Mouse (Mus musculus): ENCODE data around the gene Tns3. TPM values are rescaled to one million over a fixed set of nuclear protein-coding genes. Genes with fewer than 3 reads are reported as not detected.

Gene Tns3
- 21.1 and 22.9 TPM in 2 replicates for polyA plus RNA-seq (2015; fragmentation: Nextera tagmentation; extraction: Ambion mirVana)

- WGBS: under 1% methylated on average over 37 of the region's 37 CpGs
- Histone ChIP-seq H3K4me2 (replicated peaks) (peak within 1 kb of the TSS; percentile 74), H3K4me1 (replicated peaks) (peaks cover 30% of the 10 kb centered on the region), H3K27ac (peak within 1 kb of the TSS; percentile 93), H3K36me3 (no peaks in the 10 kb centered on the region), H3K27me3 (replicated peaks) (no peaks in the 10 kb centered on the region), H3K4me3 (replicated peaks) (peak within 1 kb of the TSS; percentile 81), H3K9me3 (no peaks in the 10 kb centered on the region), H3K9ac (peak within 1 kb of the TSS; percentile 90)
- ATAC-seq: peak; percentile 82
These were observed at the start of gene Tns3 for GRCm38 (mm10) chr11:8664393-8664743. TSS of gene Tns3 (minus strand) at chr11:8664535.

GRCm38 (mm10) chr11:8706246-8707041 lies 42.1 kb upstream of the Tns3 start:
- Histone ChIP-seq H3K27ac (peak overlapping the region; percentile 56; the same call in 1 of the 2 replicates), H3K4me3 (replicated peaks) (no peak overlapping the region), H3K9ac (no peak overlapping the region), H3K36me3 (no peaks in the 10 kb centered on the region), H3K27me3 (replicated peaks) (no peaks in the 10 kb centered on the region), H3K9me3 (no peaks in the 10 kb centered on the region), H3K4me2 (replicated peaks) (no peak overlapping the region), H3K4me1 (replicated peaks) (peaks cover 6% of the 10 kb centered on the region)
- WGBS: 49% methylated on average over 8 of the region's 8 CpGs
- peak; percentile 50 for ATAC-seq

GRCm38 (mm10) chr11:8705156-8705555 lies 40.8 kb upstream of the Tns3 start:
- Histone ChIP-seq H3K27me3 (replicated peaks) (no peaks in the 10 kb centered on the region), H3K4me2 (replicated peaks) (no peak overlapping the region), H3K4me3 (replicated peaks) (no peak overlapping the region), H3K4me1 (replicated peaks) (peaks cover 8% of the 10 kb centered on the region), H3K9me3 (no peaks in the 10 kb centered on the region), H3K36me3 (no peaks in the 10 kb centered on the region), H3K27ac (no peak overlapping the region), H3K9ac (no peak overlapping the region)
- ATAC-seq: no peak
- 74% methylated on average over 1 of the region's 1 CpGs for WGBS

- Histone ChIP-seq H3K9me3 (no peaks in the 10 kb centered on the region), H3K27ac (no peak overlapping the region), H3K9ac (no peak overlapping the region), H3K36me3 (no peaks in the 10 kb centered on the region), H3K4me2 (replicated peaks) (no peak overlapping the region), H3K4me3 (replicated peaks) (no peak overlapping the region), H3K27me3 (replicated peaks) (no peaks in the 10 kb centered on the region), H3K4me1 (replicated peaks) (peaks cover 8% of the 10 kb centered on the region)
- WGBS: 77% methylated on average over 6 of the region's 6 CpGs
- ATAC-seq: no peak
These were observed 39.5 kb upstream of the Tns3 start for GRCm38 (mm10) chr11:8703876-8704275.

GRCm38 (mm10) chr11:8702532-8702886 lies 38.2 kb upstream of the Tns3 start:
- Histone ChIP-seq H3K9me3 (no peaks in the 10 kb centered on the region), H3K27ac (no peak overlapping the region), H3K27me3 (replicated peaks) (no peaks in the 10 kb centered on the region), H3K4me3 (replicated peaks) (no peak overlapping the region), H3K36me3 (no peaks in the 10 kb centered on the region), H3K9ac (no peak overlapping the region), H3K4me2 (replicated peaks) (no peak overlapping the region), H3K4me1 (replicated peaks) (peaks cover 8% of the 10 kb centered on the region)
- no peak for ATAC-seq
- 73% methylated on average over 2 of the region's 2 CpGs for WGBS

GRCm38 (mm10) chr11:8701845-8702531 lies 37.7 kb upstream of the Tns3 start:
- H3K27ac ChIP-seq: no peak overlapping the region

GRCm38 (mm10) chr11:8701400-8701799 lies 37.1 kb upstream of the Tns3 start:
- H3K9me3 ChIP-seq: no peaks in the 10 kb centered on the region
- ATAC-seq: no peak
- H3K4me3 ChIP-seq (replicated peaks): no peak overlapping the region
- no peak overlapping the region for H3K9ac ChIP-seq
- H3K27ac ChIP-seq: no peak overlapping the region
- H3K36me3 ChIP-seq: no peaks in the 10 kb centered on the region
- no peaks in the 10 kb centered on the region for H3K27me3 ChIP-seq (replicated peaks)
- peaks cover 8% of the 10 kb centered on the region; the same call in 1 of the 2 replicates for H3K4me1 ChIP-seq (replicated peaks)
- H3K4me2 ChIP-seq (replicated peaks): no peak overlapping the region
- WGBS: 43% methylated on average over 3 of the region's 3 CpGs

More at GRCm38 (mm10) chr11:8701845-8702531, 37.7 kb upstream of the Tns3 start:
- WGBS: 47% methylated on average over 10 of the region's 10 CpGs
- Histone ChIP-seq H3K36me3 (no peaks in the 10 kb centered on the region), H3K9ac (no peak overlapping the region), H3K27me3 (replicated peaks) (no peaks in the 10 kb centered on the region), H3K4me2 (replicated peaks) (no peak overlapping the region), H3K4me1 (replicated peaks) (peaks cover 8% of the 10 kb centered on the region), H3K9me3 (no peaks in the 10 kb centered on the region), H3K4me3 (replicated peaks) (no peak overlapping the region)
- ATAC-seq: no peak

GRCm38 (mm10) chr11:8700641-8701221 lies 36.4 kb upstream of the Tns3 start:
- Histone ChIP-seq H3K4me3 (replicated peaks) (no peak overlapping the region), H3K9me3 (no peaks in the 10 kb centered on the region), H3K36me3 (no peaks in the 10 kb centered on the region), H3K9ac (no peak overlapping the region), H3K4me1 (replicated peaks) (peaks cover 8% of the 10 kb centered on the region; the same call in 1 of the 2 replicates), H3K27ac (no peak overlapping the region), H3K27me3 (replicated peaks) (no peaks in the 10 kb centered on the region), H3K4me2 (replicated peaks) (no peak overlapping the region)
- ATAC-seq: no peak
- 72% methylated on average over 8 of the region's 8 CpGs for WGBS

GRCm38 (mm10) chr11:8699777-8700176 lies 35.4 kb upstream of the Tns3 start:
- no peaks in the 10 kb centered on the region for H3K36me3 ChIP-seq
- H3K27ac ChIP-seq: no peak overlapping the region
- no peaks in the 10 kb centered on the region for H3K9me3 ChIP-seq
- H3K27me3 ChIP-seq (replicated peaks): no peaks in the 10 kb centered on the region
- no peak overlapping the region for H3K4me3 ChIP-seq (replicated peaks)
- peaks cover 8% of the 10 kb centered on the region; the same call in 1 of the 2 replicates for H3K4me1 ChIP-seq (replicated peaks)
- ATAC-seq: no peak
- no peak overlapping the region for H3K9ac ChIP-seq
- WGBS: 77% methylated on average over 5 of the region's 5 CpGs
- H3K4me2 ChIP-seq (replicated peaks): no peak overlapping the region

- Histone ChIP-seq H3K4me1 (replicated peaks) (peaks cover 22% of the 10 kb centered on the region), H3K9me3 (no peaks in the 10 kb centered on the region), H3K4me2 (replicated peaks) (no peak overlapping the region), H3K36me3 (no peaks in the 10 kb centered on the region), H3K4me3 (replicated peaks) (no peak overlapping the region), H3K27ac (no peak overlapping the region), H3K9ac (no peak overlapping the region), H3K27me3 (replicated peaks) (no peaks in the 10 kb centered on the region)
- 91% methylated on average over 3 of the region's 3 CpGs for WGBS
- ATAC-seq: no peak
These were observed 33.3 kb upstream of the Tns3 start for GRCm38 (mm10) chr11:8697670-8698069.

GRCm38 (mm10) chr11:8694096-8694495 lies 29.8 kb upstream of the Tns3 start:
- Histone ChIP-seq H3K36me3 (no peaks in the 10 kb centered on the region), H3K4me2 (replicated peaks) (no peak overlapping the region), H3K4me3 (replicated peaks) (no peak overlapping the region), H3K27me3 (replicated peaks) (no peaks in the 10 kb centered on the region), H3K9me3 (no peaks in the 10 kb centered on the region), H3K27ac (peak overlapping the region; percentile 73; the same call in 1 of the 2 replicates), H3K9ac (no peak overlapping the region), H3K4me1 (replicated peaks) (peaks cover 29% of the 10 kb centered on the region)
- no peak for ATAC-seq
- 93% methylated on average over 5 of the region's 5 CpGs for WGBS
